Mouse (Mus musculus): Measurements from ENCODE around the gene Mttp.

GRCm38 (mm10) chr3:138103690-138104089 lies 41.1 kb downstream of the Mttp start:
- no peak for TF ChIP-seq CTCF (conservative IDR thresholded peaks at IDR 0.05; ENCODE audit: low read length)
- TF ChIP-seq NANOG (IDR thresholded peaks at IDR 0.05; ENCODE audit: borderline replicate concordance, low read length) = no peak
- TF ChIP-seq POU5F1 (IDR thresholded peaks at IDR 0.05; ENCODE audit: borderline replicate concordance, low read length) = no peak
